Mouse (Mus musculus): ENCODE data around the gene D1Pas1.

The D1Pas1 gene

DNA sequence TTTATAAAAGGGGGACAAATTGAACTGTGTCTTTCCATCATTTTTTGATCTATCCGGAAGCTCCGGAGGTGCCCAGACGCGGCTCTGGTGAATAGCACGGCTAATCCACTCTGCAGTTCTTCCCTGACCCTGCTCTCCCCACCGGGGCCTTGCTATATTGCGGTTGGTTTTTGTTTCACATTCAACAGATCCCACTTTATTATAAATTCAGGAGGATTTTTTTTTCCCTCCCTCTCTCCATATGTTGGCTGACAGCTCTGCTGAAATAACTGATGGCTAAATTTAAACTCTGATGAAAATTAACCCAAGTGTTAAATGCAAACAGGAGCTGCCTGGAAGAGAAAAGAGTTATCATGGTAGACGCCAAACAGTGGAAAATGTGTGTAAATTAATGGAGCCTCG lies 21.1 kb downstream of the D1Pas1 start:
- DNase-seq: no peak

- no peak for DNase-seq
Observed at GRCm38 (mm10) chr1:186988822-186989221, 21.6 kb downstream of the D1Pas1 start.

DNA sequence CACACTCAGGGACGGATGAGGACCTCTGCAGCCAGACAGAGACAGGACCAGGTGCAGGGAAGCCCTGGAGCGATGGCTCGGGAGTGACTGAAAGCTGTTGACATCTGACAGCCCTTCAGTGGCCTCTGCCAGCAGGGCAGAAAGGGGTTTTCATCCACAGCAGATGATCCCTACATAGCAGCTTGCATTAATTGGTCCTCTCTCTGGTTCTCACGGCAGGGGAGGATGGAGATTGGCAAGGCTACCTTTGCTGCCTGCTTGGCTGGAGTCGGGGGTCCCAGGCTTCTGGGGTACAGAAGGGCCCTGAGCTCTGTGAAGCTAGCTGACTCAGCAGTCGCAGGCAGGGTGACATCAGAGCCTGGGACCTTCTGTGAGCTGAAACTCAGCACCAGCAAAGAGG lies 24.3 kb downstream of the D1Pas1 start:
- DNase-seq: no peak

- DNase-seq: no peak
Observed at GRCm38 (mm10) chr1:186992113-186992512, 24.9 kb downstream of the D1Pas1 start.

- DNase-seq: no peak
Observed at GRCm38 (mm10) chr1:186997596-186998304, 30.5 kb downstream of the D1Pas1 start.

DNA sequence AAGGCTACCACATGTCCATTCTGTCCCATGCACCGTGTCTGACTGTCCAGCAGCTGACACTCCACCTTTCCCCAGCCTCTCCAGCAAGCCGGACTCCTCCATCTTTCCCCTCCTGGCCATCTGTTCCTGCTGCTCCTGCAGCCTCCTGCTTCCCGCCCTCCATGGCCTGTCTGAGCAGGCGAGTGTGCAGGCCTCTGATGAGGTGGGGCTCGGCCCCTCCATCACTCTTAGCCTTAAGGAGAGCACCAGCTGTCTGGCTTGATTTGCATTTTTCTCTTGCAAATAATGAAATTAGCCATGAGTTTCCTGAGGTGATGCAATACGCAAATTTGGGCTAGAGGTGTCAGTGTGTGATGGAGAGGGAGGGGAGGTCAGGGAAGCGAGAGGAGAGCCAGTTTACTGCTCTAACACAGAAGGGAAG lies 36.2 kb downstream of the D1Pas1 start:
- DNase-seq: no peak

DNA sequence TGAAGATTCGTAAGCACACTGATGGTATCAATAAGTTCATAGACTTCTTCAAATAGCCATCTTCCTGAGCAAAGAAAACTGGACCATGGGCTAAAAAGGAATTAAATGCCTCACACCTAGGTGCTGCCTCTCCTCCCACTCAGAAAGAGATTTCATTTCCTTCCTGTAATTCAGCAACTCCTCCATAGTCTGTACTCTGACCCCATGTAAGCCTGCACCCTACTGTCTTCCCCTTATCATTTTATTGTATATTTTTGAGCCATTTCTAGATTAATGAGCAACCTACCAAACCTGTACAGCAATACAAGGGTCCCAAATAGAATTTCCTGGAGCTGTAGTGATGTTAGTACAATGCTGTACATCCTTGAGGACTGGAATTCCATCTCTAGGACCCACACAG lies 37.1 kb downstream of the D1Pas1 start:
- DNase-seq: no peak

- DNase-seq: peak in 1 of 2 experiments; percentile 5
Observed at GRCm38 (mm10) chr1:187006227-187006925, 39.2 kb downstream of the D1Pas1 start.

- no peak for DNase-seq
Observed at GRCm38 (mm10) chr1:187008236-187008635, 41.0 kb downstream of the D1Pas1 start.

- no peak for DNase-seq
Observed at GRCm38 (mm10) chr1:187010071-187010470, 42.9 kb downstream of the D1Pas1 start.

- no peak for DNase-seq
Observed at GRCm38 (mm10) chr1:187011601-187012000, 44.4 kb downstream of the D1Pas1 start.

- DNase-seq: no peak
Observed at GRCm38 (mm10) chr1:187014141-187014540, 46.9 kb downstream of the D1Pas1 start.

GRCm38 (mm10) chr1:187015673-187016072 lies 48.5 kb downstream of the D1Pas1 start:
- no peak for DNase-seq

- no peak for DNase-seq
Observed at GRCm38 (mm10) chr1:187016116-187016515, 48.9 kb downstream of the D1Pas1 start.

DNA sequence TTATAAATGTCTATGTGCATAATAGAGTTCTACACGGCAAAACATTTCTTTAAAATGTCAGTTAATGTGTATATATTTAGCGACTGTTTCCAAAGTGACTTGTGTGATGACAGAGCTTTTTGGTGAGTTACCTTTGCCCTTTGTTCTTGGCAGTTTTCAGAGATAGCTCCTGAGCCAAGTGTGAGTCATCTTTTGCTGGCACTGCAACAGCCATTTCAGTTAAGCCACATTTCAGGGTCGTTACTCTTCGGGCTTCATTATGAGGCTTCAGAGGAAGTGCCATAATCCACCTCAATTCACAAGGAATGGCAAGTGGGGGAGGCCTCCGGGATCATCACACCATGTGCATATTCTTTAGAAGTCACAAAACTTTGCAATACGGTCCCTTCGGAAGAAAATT lies 52.8 kb downstream of the D1Pas1 start:
- DNase-seq: peak in 1 of 2 experiments; percentile 2

Measured in lung, adult 18-20 months (tissue).